Mouse (Mus musculus) ES-E14 (cell line): ENCODE data around the gene Lrrc3b.

ENCODE experiments used
- MAFK ChIP-seq: IDR thresholded peaks from 2 replicates; pipeline ENCODE4 v1.6.1; 2014; ENCODE audit warnings: mild to moderate bottlenecking, low read depth, low read length, inconsistent platforms; ENCODE audit not compliant: insufficient read depth
- ZNF384 ChIP-seq: IDR thresholded peaks from 2 replicates; pipeline ENCODE4 v1.6.1; 2012; ENCODE audit warnings: low read depth, low read length, inconsistent platforms

GRCm38 (mm10) chr14:15374271-15374670 lies 64.5 kb downstream of the Lrrc3b start:
- no peak for TF ChIP-seq MAFK
- no peak for TF ChIP-seq ZNF384
